Mouse (Mus musculus): ENCODE results near the gene Atl3.
A peak's percentile ranks its signal among the peaks of the same experiment; 100 is the strongest.

Gene Atl3

DNA sequence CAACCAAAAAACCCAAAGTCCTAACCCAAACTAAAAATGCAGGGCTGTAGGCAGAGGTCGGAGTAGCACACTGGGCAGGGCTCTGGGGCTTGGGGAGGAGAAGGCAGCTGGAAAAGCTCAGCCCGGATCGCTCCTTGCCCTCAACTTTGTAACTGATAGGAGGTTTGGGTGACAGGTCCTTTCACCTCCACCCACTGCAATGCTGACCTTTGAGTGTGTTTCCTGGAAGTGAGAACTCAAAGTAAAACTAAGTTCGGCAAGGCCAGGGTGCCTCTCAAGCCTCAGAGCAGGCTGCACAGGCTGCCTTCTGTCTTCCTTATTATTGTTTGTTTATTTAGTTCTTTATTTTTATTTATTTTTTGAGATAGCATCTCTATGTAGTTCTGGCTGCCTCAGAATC, 66.1 kb downstream of the Atl3 start:
- peak; percentile 35 for DNase-seq (ENCODE audit: low read depth, low spot score)

DNA sequence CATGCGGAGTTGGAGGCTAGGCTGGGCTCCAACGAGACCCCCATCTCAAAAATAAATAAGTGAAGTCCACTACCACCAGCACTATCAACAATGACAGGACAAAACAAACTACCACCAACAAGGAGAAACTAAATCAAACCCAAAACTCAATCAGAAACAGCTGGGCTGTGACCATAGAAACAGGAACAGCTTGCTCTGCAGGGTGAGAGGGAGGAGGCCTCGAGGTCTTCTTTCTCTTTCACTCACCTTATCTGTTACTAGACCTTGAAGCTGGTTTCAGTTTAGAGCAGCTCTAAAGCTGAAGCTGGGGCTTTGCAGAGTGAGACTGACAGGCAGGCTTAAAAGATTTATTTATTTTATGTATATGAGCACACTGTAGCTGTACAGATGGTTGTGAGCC, 67.6 kb downstream of the Atl3 start:
- peak; percentile 73 for DNase-seq (ENCODE audit: low read depth, low spot score)

DNA sequence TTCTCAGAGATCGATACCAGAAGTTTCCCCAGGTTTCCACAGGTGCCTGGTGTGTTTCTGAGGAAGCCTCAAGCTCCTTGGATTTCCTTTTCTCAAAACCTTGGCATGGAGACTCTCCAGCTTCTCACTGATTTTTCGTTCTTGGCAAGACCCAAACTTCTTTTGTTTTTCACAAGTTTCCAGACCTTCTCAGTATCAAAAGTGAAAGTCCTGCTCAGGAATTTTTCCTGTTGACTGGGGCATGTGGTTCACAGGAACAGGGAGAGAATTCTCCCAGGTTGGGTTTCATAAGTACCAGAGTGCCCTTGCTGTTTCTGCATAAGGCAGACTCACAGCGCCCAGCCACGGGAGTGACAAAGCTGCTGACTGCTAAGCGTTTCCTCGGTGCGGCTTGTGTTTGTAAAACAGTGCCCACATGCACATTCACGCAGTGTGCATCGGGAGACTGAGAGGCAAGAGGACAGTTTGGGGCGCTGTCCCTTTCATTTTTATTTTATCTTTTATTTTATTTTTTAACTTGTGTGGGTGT, 68.8 kb downstream of the Atl3 start:
- no peak for DNase-seq (ENCODE audit: low read depth, low spot score)

DNA sequence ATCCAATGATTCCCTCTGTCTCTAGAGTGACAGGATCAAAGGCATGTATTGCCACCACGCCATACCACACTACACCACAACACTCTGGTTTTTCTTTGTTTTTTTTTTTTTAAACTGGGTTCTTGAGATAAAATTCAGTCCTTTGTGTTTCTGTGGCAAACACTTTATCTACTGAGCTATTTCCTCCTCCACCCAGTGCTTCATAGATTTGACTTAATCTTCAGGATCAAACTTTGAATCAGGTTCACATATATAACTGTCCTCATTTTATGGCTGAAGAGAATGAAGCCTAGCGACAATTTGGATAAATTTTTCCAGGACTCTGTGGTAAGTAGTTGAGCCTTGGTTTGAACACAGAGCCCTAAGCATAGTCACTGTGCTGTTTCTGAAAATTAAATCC, 69.8 kb downstream of the Atl3 start:
- no peak for DNase-seq (ENCODE audit: low read depth, low spot score)

DNA sequence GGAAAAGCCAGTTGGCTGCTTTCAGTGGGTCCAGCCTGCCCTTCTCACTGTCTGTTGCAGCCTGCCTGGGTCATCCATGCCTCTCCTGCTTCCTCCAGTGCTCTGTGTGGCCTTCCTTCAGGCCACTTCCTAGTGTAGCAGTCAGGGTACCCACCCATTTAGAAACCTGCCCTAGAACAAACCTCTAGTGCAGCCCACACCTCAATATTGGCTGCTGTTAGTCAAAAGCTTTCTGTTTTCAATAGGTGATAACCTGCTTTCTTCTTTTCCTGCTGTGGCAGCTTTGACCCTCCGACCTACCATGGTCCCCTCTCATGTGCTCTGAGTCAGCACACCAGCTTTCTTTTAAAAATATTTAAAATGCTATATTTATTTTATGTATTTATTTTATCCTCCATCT, 70.6 kb downstream of the Atl3 start:
- DNase-seq (ENCODE audit: low read depth, low spot score), result no peak

DNA sequence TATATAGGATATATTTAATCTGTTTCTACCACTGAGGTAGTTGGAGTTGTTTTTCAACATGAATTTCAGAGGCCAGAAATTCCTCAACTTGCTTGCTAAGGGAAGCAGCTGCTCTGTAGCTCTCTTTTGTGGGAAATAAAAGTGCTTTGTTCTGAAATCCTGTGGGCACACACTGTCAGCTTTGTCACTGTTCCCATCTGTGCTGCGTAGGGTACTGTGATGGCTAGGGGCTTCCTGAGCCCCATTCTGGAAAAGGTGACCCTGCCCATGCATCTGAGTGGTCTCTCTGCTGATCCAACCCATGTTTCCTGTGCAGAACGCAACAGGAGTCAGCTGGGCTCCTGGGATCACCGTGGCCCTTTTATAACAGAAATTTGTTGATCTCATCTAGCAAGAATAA, 73.0 kb downstream of the Atl3 start:
- DNase-seq (ENCODE audit: low read depth, low spot score), result no peak

DNA sequence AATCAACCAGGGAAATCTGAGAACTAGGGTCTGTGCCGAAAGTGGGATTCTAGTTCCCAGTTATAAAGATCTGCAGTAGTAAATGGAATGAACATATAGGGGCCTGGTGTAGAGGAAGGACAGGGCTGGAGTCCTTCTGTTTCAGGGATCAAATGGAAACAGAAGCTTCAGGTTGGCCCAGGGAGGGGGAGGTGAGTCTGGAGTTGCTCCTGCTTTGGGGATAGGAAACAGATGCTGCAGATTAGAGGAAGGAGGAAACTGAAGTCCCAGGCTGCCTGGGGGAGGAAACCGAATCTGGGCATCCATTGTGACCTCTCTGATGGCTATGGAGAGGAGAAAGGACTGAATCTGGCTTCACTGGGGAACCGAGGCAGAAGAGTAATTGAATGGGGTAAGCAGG, 74.5 kb downstream of the Atl3 start:
- DNase-seq (ENCODE audit: low read depth, low spot score), result no peak

DNA sequence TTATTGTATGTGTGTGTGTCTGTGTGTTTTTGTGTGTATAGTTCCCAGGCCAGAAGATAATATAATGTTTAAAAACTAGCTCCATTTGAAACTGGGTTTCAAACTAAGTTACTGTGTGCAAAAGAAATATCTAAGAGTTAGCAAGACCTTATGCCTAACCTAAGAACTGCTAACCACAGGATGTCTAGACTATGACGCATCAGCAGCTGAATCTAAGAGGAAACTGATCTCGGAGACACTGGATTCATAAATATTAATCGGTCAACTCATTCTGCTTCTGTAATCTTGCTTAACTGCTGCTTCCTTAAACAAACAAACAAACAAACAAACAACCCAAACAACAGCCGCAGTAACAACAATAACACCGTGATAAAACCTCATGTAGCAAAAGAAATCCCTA, 75.8 kb downstream of the Atl3 start:
- no peak for DNase-seq (ENCODE audit: low read depth, low spot score)

DNA sequence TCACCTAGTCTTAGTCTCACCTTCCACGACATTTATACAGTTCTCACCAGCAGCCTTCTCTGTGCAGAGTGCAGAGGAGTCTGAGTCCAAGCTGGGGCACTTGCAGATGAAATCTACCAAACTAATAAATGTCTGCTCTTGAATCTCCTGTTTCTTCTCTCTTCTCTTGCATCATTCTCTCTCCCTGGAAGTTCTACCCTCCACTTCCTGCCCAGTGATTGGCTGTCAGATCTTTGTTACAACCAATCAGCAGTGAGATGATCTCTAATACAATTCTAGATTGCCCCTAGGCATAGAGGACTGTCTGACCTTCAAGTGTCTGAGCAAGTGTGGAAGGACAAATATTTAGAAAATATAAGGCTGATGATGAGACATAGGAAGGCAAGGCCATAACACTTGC, 82.3 kb downstream of the Atl3 start:
- no peak for DNase-seq (ENCODE audit: low read depth, low spot score)

DNA sequence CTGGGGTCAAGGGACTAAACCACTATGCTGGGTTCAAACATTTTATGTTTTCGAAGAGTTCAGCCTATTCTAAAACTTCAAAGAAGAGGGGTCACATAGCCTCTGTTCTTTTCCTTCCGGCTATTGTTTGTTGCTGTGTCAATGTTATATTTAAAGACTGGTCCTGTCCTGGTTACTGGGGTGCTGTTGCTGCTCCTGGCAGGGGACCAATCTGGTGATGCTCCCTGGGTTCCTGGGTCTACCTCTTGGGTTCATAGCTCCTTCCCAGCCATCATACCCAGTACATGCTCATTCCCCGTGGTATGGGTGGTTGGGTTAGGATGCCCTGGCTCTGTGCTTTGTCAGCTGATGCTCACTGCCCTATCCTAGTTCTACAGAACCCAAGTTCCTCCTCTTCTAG, 83.9 kb downstream of the Atl3 start:
- DNase-seq (ENCODE audit: low read depth, low spot score), result no peak

DNA sequence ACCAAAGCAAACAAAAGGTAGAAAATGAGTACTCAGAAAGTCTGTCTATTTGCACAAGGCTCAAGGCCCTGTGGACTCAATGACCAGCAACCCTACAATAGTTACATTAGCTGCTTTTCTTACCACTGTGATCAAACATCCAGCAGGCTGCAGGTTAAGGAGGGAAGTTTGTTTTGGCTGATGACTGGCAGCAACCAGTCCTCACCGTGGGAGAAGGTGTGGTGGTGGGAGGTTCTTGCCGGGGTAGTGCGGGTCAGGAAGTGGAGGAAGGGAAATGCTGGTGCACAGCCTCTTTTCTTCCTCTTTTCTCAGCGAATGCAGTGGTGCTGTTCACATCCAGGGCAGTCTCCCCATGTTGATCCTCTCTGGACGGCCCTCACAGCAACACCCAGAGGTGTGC, 87.2 kb downstream of the Atl3 start:
- DNase-seq (ENCODE audit: low read depth, low spot score), result no peak

DNA sequence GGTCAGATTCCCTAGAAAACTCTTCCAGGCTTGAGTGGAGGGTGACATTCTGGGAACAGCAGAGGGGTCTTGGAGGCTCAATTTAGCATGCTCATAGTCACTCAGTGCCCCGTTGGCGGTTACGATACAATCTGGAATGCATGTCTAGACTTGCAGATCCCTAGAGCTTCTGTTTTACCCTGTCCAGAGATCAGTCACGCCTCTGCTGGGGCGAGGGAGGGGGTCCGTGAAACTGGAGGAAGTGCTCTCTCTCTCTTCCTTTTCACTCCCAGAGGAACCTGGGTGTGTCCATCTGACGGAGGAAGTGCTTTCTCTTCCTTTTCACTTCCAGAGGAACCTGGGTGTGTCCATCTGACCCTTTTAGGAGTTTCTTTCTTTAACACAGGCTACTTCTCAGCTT, 89.3 kb downstream of the Atl3 start:
- DNase-seq (ENCODE audit: low read depth, low spot score), result no peak

DNA sequence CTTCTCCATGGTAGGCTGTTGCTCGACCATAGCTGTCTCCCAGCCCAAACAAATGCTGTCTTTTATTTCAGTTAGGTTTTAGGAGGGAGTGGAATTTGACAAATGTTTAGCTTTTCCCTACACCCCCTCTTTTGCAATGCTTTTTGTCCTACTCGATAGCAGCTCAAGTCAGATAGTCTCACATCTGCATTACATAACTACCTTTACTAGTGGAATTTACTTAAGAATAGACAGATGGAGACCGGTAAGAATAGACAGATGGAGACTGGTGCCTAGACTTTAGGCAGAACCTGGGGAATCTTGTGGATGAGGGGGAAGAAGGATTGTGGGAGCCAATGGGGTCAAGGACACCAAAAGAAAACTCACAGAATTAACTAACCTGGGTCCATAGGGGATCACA, 89.8 kb downstream of the Atl3 start:
- DNase-seq (ENCODE audit: low read depth, low spot score), result no peak

DNA sequence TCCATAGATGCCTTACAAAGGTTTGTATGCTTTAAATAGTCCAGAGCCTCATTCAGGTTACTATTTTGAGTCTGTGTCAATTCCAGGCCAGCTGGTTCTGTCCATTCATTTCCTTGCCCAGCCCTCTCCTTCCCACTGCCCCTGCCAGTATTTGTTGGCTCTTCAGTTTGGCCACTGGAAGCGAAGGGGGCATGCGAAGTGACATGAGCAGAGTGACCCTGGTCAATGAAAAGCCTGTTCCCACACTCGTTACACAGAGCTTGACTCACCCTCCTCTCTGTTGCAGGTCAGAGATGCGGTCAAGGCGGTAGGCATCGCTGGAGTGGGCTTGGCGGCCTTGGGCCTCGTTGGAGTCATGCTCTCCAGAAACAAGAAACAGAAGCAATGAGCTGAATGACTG, 91.4 kb downstream of the Atl3 start:
- no peak for DNase-seq (ENCODE audit: low read depth, low spot score)

DNA sequence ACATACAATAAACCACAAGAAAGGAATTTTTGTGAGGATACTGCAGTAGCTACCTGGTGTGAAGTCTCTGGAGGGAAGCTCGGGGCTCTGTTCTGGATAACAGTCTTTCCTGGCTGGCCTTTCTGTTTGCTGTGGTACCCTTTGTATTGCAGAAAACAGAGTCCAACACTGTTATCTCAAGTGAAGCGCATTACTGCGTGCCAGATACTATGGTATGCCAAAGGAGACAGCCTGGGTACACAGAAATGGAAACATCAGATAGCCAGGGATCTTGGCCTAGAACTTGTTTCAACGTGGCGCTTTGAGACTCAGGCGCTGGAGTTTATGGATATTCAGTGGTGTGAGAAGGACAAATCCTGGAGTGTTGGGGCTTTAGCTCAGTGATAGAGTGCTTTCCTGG, 91.9 kb downstream of the Atl3 start:
- no peak for DNase-seq (ENCODE audit: low read depth, low spot score)

Data from A20 (cell line).